ENCODE assay signal across 31 mouse cellular contexts in the genomic region with DNA sequence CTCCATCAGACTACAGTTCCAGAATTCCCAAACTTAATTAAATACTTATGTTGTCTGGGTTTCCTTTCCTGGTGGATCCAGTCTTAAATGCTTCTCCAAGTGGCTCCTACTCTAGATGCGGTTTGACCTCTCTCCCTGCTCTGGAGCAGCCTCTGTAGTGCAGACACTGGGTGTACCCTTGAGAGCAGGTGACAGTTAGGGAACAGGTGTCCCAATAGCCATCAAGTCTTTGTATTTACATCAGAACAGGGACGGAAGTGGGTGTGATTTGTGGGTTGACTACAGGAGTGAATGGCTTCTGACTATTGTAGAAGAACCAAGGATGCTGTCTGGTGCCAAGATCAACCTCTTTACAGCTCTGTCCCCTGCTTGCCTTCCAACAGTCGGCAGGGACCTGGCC. TPM values are rescaled to one million over a fixed set of nuclear protein-coding genes. Genes with fewer than 3 reads are reported as not detected.
DNase-seq lines count a peak whose midpoint lies in the region; ATAC-seq and TF ChIP-seq lines count a peak whose summit lies in the region.
"Had no signal": no experiment of that assay in that cellular context is flagged by ENCODE, and none has a peak within 500 bp of the region (broad histone marks: within the 10 kb centered on the region; RNA-seq: fewer than 3 reads in every experiment).

No protein-coding gene starts in this region.

- peak; percentile 52 to 79 for DNase-seq in lung, adult 18-20 months
- no peak for DNase-seq in lung, postnatal 10 days
- peak; percentile 73 for DNase-seq in R1 (ENCODE audit: low read depth, low spot score)
- DNase-seq in left cerebral cortex, postnatal 25 days (ENCODE audit: low spot score in 2 of 2) = no peak
- DNase-seq: adrenal gland, adult 2 months; adrenal gland, postnatal 36 days; B cell, adult 2 months; cerebellum, adult 18-20 months; gastrocnemius, postnatal 36 days; heart, adult 2 months; kidney, adult 8-10 months; kidney, postnatal 4 days; layer of hippocampus, postnatal 36 days; liver, embryonic 13.5 days; lung, embryonic 14.5 days; right cerebral cortex, postnatal 25 days; spleen, adult 18-20 months; thymus, postnatal 4 days had no signal

- no peak overlapping the region for H3K4me3 ChIP-seq in ES-Bruce4 (ENCODE audit: low read depth, low read length)
- no peak overlapping the region for H3K4me3 ChIP-seq in small intestine, adult 2 months (ENCODE audit: low read depth, low read length)
- H3K4me3 ChIP-seq: erythroblast, embryonic 14.5 days; forebrain, embryonic 12.5 days; heart, adult 2 months; hindbrain, embryonic 15.5 days; limb, embryonic 10.5 days; limb, embryonic 15.5 days; liver, embryonic 13.5 days had no signal

- peaks cover 25% of the 10 kb centered on the region for H3K4me1 ChIP-seq in ES-Bruce4 (ENCODE audit: control insufficient read depth, insufficient read depth, low read length)
- peaks cover 30% of the 10 kb centered on the region for H3K4me1 ChIP-seq in small intestine, adult 2 months (ENCODE audit: control insufficient read depth, insufficient read depth, insufficient read length, low read length)

- TF ChIP-seq POLR2A in ES-Bruce4 (IDR thresholded peaks at IDR 0.05; ENCODE audit: insufficient read depth, low read length) = no peak
- no peak for TF ChIP-seq POLR2A in small intestine, adult 2 months (IDR thresholded peaks at IDR 0.05; ENCODE audit: low read depth, low read length)

- peak; percentile 91 for TF ChIP-seq EP300 in ES-Bruce4 (IDR thresholded peaks at IDR 0.05; ENCODE audit: insufficient read depth, low read depth, low read length)

- intact Hi-C loops in left cerebral cortex, postnatal 25 days (cut with DNase I) = no loop called here

- no peak for ATAC-seq in activated CD4-positive, CD25-positive, alpha-beta regulatory T cell, adult 4 months
- ATAC-seq: inflammation-experienced regulatory T-cells, adult 6 months; midbrain, embryonic 16.5 days; Patski had no signal

- WGBS in small intestine, adult 2 months = 31% methylated on average over 3 of the region's 3 CpGs

- H3K9me3 ChIP-seq in ES-Bruce4 (replicated peaks; ENCODE audit: control insufficient read depth, insufficient read depth, low read length, poor library complexity, severe bottlenecking) = no peaks in the 10 kb centered on the region
- H3K9me3 ChIP-seq: forebrain, embryonic 12.5 days; hindbrain, embryonic 15.5 days; limb, embryonic 10.5 days; limb, embryonic 15.5 days; liver, embryonic 13.5 days had no signal

- H3K27me3 ChIP-seq in ES-Bruce4 (ENCODE audit: control insufficient read depth, insufficient read depth, low read length, poor library complexity, severe bottlenecking) = no peaks in the 10 kb centered on the region
- H3K27me3 ChIP-seq in small intestine, adult 2 months (ENCODE audit: control insufficient read depth, insufficient read depth, low read length) = no peaks in the 10 kb centered on the region
- H3K27me3 ChIP-seq: forebrain, embryonic 12.5 days; hindbrain, embryonic 15.5 days; limb, embryonic 15.5 days; liver, embryonic 13.5 days; Patski had no signal

- no peaks in the 10 kb centered on the region for H3K36me3 ChIP-seq in ES-Bruce4 (ENCODE audit: control insufficient read depth, insufficient read depth, low read length, poor library complexity, severe bottlenecking)
- peaks cover 24% of the 10 kb centered on the region for H3K36me3 ChIP-seq in small intestine, adult 2 months (ENCODE audit: control insufficient read depth, insufficient read depth, low read length)
- H3K36me3 ChIP-seq: forebrain, embryonic 12.5 days; hindbrain, embryonic 15.5 days; limb, embryonic 10.5 days; limb, embryonic 15.5 days; liver, embryonic 13.5 days had no signal

- TF ChIP-seq CTCF in ES-Bruce4 (IDR thresholded peaks at IDR 0.05; ENCODE audit: low read depth, low read length) = no peak
- TF ChIP-seq CTCF in small intestine, adult 2 months (IDR thresholded peaks at IDR 0.05; ENCODE audit: extremely low read depth, insufficient read length, insufficient replicate concordance, low read depth, low read length) = no peak

- peak overlapping the region; percentile 30; the same call in 1 of the 2 replicates for H3K27ac ChIP-seq in ES-Bruce4 (ENCODE audit: insufficient read depth, low read length)
- H3K27ac ChIP-seq in small intestine, adult 2 months (ENCODE audit: insufficient read depth, low read depth, low read length) = peak overlapping the region; percentile 15; the same call in 1 of the 2 replicates
- H3K27ac ChIP-seq: forebrain, embryonic 12.5 days; heart, adult 2 months; hindbrain, embryonic 15.5 days; kidney, postnatal 0 days; limb, embryonic 15.5 days; liver, embryonic 13.5 days had no signal

- H3K9ac ChIP-seq in ES-Bruce4 (ENCODE audit: low read depth, poor library complexity, severe bottlenecking) = no peak overlapping the region
- H3K9ac ChIP-seq: forebrain, embryonic 12.5 days; hindbrain, embryonic 15.5 days; limb, embryonic 15.5 days; liver, embryonic 13.5 days; lung, embryonic 14.5 days had no signal

RNA-seq across cellular contexts. Expression of a gene that starts 21.2 kb away (rescaled TPM):
- 13.4 and 14.6 TPM in 2 replicates for polyA plus RNA-seq in ES-Bruce4 (2011; ENCODE audit: insufficient read depth, insufficient read length, low read depth, missing spikeins)
- 68.2 and 145 TPM in 2 replicates for polyA plus RNA-seq in small intestine, adult 2 months (2012; rRNA removed)
- polyA plus RNA-seq in activated CD4-positive, CD25-positive, alpha-beta regulatory T cell, adult 4 months (2017; shearing (Covaris generic)) = 10 to 100 TPM; 20.5 to 26.2 TPM
- 1 to 10 TPM; 6.7 to 9.9 TPM for total RNA-seq in left cerebral cortex, postnatal 25 days (2021)

RNA-seq across cellular contexts. Expression of a gene that starts 30.6 kb away (rescaled TPM):
- polyA plus RNA-seq in ES-Bruce4 (2011; ENCODE audit: insufficient read depth, insufficient read length, low read depth, missing spikeins) = 11.3 and 11.5 TPM in 2 replicates
- 0.46 TPM in 1 of 2 replicates, not detected in the other for polyA plus RNA-seq in small intestine, adult 2 months (2012; rRNA removed)
- 1 to 10 TPM in 1 of 2 experiments, under 1 TPM in 1; 0.86 to 2.7 TPM for polyA plus RNA-seq in activated CD4-positive, CD25-positive, alpha-beta regulatory T cell, adult 4 months (2017; shearing (Covaris generic))
- 10 to 100 TPM; 16.7 to 17.7 TPM for total RNA-seq in left cerebral cortex, postnatal 25 days (2021)
- total RNA-seq: common myeloid progenitor, adult 5-6 weeks had no signal
- polyA plus RNA-seq: erythroblast, embryonic 14.5 days had no signal

Comparison
In these comparisons a context has a peak if more than half of its experiments do, and no peak if none do; other contexts are left out.
1. DNase-seq: peak in lung, adult 18-20 months (2 of 2) and R1 (single experiment); none in lung, postnatal 10 days (single experiment) and left cerebral cortex, postnatal 25 days (0 of 2).